Mouse (Mus musculus): ENCODE results near the gene Gucy2d.

DNA sequence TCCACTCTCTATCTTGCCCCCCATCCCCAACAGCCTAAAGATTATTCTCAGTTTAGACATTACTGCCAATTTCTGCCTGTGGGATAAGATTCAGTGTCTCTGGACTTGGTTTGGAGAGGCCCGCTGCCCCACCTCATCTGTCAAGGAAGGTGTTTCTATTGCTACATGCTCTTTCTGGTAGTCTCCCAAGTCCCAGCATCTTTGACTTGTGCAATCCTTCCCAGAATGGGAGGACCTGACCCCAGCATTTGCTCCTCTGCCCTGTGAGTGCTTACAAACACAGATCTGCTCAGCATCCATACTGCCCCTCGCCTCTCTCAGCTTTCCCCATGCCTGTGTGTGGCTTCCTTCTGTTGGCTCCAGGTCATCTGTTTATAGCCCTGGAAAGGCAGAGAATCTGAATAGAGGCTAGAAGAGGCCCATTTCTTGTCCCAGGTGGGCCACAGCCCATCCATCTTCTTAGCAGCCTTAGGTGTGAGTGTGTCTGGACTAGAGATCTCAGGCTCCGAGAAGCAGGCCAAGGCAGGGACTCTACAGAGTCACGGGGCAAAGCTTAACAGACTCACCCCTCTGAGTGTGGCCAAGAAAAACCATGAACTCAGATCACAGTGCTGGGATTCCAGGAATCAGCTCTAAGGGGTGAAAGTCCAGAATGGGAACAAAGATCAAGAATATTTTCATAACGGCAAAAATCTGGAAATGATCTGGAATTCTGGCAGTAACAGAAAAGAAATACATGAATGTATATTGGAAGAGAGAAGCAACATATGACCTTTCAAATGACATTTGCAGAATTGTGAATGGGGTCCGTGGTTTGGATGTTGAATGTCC, 84.9 kb downstream of the Gucy2d start:
- no peak for TF ChIP-seq CTCF (IDR thresholded peaks at IDR 0.05; ENCODE audit: extremely low read depth, insufficient read depth, insufficient read length, insufficient replicate concordance)
- TF ChIP-seq POLR2A (IDR thresholded peaks at IDR 0.05; ENCODE audit: low read depth, low read length): no peak

Measured in spleen, adult 2 months (tissue).